Mouse (Mus musculus) frontal cortex, adult 2 months (tissue): ENCODE measurements around the gene Prpf40b. TPM values are rescaled to one million over a fixed set of nuclear protein-coding genes. Genes with fewer than 3 reads are reported as not detected.
A peak's percentile ranks its signal among the peaks of the same experiment; 100 is the strongest.
"Not testable (repeated sequence)": the region's sequence is repeated elsewhere in the genome, so short reads cannot be mapped to it uniquely, and the experiment has no call there.

Experiments
- DNase-seq, 2 experiments: peaks; one replicate each; pipeline ENCODE4 v3.0.0; 2022; ENCODE audit warnings: low spot score in 1 of 2; ENCODE audit errors: extremely low spot score in 1 of 2
- polyA plus RNA-seq: library from polyadenylated mRNA; depleted of rRNA; stranded (reverse); fragments of >200 nt; gene quantifications from 2 replicates; pipeline ENCODE4 v1.2.3, GENCODE M21; 2012; rRNA removed

Prpf40b gene
- 163 and 182 TPM in 2 replicates for polyA plus RNA-seq

DNA sequence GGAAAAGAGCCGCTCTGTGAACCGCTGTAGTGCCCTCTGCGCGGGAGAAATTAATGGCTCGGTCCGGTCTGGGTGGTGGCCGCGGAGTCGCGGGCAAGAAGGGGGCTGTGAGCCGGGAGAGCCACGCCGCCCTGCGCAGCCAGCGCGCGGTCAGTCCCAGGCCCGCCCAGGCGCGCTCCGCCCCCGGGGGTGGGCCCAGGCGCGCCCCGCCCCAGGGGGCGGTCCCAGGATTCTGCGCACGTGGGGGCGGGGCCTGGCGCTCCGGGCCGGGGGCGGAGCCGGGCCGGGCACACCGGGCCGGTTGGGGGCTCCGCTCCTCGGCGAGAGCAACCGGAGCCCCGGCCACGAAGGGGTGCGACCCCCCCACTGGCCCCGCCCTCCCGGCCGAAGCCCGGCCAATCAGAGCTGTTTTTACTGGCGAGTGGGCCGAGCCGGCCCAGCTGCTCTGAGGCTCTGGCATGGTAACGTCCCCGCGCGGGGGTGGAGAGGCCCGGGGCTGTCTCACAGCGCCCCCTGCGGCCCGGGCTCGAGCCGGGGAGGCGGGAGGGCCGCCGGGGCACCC, at the start of gene Prpf40b:
Gene Prpf40b, plus strand, starts transcription at position 275 of the 562 bp plus-strand sequence.
- DNase-seq = peak; percentile 91 to 96

DNA sequence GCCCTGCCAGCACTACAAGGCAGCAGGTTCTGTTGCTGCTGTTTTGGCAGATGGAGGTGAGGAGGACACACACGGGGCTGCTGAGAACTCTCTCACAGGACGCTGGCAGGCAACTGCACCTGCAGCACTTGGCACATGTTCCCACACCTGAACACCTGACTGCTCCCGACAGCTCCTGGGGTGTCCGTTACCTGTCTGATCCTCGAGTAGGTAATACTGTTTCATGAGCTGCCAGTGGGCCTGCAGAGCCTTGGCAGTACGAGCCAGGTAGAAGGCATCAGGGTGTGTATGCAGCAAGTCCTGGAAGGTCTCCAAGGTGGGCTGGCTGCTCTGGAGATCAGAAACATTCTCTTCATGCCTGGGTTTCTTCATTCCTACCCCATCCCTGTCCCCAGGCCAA, 48.2 kb upstream of the Prpf40b start:
- not testable (repeated sequence) for DNase-seq

DNA sequence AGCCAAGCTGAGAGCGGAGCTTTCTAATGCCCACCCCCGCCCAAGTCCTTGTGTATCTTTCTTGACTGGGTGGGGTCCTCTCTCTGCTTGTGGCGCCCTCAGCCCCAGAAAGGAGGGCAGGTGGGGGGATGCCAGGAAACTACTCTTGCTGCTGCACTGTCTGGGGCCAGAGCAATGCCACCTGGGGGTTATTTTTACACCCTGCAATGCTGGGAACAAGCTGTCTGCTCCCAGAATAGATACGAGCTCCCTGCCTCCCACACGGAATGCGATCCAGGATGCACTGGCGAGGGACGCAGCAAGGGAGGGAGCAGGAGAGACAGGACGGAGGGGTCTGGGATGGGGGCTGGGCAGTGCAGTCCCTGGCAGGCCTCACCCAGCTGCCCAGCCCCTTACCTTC, 45.9 kb upstream of the Prpf40b start:
- DNase-seq = peak; percentile 82 to 87

DNA sequence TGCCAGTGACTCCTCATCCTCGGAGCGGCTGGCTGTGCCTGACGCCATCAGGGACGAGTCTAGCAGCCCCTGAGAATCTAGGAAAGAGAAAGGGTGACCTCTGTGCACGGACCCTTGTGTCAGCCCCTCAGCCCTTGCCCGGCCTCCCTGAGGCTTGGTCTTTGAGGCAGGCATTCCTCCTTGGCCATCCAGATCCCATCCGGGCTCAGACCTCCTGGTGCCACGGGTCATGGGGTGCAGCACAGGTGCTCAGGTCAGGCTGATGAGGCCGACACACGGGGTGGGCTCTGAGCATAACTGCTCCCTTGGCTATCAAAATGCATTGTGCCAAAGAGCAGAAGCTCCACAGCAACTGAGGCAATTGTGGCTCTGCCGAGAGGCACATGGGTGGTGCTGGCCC, 44.9 kb upstream of the Prpf40b start:
- no peak for DNase-seq

DNA sequence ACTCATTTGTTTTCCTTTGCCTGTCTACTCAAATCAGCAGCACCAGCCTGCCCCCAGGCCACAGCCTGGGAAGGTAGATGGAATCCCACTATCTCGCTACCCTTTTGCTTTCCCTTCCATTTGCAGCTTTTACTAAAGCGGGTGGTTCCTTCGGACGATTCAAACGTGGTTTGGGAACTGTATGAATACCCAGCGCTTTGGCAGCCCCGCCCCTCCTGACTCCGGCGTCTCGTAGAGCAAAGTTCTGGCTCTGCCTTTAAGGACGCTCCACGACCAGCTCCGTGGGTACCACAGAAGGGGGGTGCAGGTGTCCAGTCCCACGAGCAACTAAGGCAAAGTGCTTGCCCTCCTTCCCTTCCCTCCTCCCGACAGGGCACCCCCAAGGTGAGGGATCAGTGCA, 43.8 kb upstream of the Prpf40b start:
- not testable (repeated sequence) for DNase-seq

DNA sequence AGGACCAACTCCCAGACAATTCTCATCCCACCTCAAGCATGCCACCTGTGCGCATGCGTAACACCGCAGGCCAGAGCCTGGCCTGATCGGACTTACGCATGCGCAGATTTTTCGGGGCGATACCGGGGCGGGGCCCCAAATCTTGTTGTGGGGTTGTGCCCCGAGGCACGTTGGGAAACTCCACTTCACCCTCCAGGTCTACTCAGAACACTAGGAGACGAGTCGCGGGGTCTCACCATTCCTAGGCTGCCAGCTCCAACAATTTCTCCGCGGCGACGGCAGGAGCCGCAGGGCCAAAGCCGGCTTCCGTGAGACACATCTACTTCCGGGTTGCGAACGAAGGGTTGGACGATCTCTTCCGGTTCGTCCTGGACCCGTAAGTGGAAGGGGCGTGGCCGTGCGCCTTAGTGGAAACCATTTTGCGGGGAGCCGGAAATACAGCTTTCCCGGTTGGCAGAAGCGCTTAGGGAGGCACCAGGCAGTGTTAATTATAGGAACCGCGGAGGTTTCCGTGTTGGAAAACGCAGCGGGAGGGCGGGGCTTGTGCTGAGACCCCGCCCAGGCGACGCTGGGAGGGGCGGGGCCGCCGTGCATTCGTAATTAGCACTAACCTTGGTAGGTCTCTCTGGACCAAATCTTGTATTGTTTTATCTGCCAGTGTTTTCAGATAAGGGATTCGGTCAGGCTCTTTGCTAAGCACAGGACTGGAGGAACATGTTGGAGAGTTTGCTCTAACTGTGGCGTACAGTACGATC, 43.1 kb upstream of the Prpf40b start, which contains the start of gene Mcrs1:
Gene Mcrs1, minus strand, starts transcription at position 336 of the 755 bp plus-strand sequence.
- DNase-seq = peak; percentile 98 to 99

DNA sequence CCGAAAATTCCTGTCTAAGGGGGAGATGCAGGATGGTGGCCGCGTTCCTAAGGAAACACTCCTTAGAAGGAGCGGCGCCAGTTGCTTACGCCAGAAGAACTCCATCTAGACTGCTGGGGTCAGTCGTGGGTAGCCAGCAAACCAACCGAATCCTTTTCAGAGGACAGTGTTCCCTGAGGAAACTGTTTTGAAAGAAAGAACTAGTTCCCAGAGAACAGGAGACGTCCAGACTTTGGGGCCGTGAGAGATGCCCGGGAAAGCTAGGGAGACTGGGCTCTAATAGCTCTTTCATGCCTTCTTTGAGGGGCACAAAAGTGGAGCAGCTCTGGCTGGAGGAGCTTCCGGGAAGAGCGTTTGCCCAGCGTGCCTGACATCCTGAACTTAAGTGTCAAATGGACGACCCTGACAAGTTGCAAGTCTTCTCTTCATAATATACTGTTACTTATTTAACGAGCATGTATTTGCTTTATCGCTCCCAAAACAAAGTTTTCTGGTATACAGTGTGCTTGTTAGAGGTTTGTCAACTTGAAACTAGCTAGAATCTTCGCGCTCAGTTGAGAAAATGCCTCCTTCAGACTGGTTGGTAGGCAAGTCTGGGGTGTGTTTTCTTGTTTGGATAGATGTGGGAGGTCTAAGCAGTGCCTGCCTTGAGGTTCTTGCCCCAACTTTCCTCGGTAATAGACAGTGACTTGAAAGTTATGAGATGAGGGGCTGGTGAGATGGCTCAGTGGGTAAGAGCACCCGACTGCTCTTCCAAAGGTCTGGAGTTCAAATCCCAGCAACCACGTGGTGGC, 42.3 kb upstream of the Prpf40b start:
- no peak for DNase-seq

DNA sequence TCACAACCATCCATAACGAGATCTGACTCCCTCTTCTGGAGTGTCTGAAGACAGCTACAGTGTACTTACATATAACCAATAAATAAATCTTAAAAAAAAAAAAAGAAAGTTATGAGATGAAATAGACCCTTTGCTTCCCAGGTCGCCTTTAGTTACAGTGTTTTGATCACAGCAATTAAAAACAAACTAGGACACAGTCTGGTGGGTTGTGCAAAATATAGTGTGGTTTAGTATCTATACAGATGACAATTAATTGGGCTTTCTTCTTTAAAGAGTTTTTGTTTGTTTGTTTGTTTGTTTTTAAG, 41.8 kb upstream of the Prpf40b start:
- DNase-seq = not testable (repeated sequence)

DNA sequence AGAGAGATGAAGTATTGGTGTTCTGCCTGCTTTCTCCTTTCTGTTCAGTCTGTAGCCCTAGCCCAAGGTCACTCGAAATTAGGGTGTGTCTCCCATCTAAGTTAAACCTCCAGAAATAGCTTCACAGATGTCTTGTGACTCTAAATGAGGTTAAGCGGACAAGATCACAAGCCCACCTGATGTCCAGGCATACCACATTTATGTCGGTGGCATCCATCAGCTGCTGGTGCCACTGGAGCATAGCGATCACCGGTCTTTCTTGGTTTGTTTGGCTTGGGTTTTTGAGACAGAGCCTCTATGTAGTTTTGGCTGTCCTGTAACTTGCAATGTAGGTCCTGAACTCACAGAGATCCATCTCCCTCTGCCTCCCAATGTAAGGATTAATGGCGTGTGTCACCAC, 41.1 kb upstream of the Prpf40b start:
- no peak for DNase-seq

DNA sequence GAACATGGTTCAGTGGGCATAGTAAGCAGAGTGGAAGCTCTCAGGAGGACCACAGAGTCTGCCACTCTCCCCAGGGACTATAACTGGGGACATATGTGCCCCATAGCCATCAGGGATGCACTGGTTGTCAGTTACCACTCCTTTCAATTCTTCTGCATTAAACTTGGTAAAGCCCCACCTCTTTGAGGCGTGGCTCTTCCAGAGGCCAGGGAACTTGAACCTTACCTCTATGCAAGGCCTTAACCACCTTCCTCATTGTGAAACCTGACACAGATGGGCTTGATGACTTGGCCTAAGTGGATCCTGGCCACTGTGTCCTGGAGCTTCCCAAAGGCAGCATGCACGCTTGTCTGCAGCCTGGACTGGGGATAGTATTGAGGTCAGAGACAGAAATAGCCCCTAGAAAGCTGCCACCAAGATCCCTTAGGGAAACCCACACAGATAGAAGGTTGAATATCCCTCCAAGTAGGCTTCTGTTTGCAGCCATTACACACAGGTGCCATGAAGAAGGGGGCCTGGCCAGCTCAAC, 40.3 kb upstream of the Prpf40b start:
- no peak for DNase-seq

DNA sequence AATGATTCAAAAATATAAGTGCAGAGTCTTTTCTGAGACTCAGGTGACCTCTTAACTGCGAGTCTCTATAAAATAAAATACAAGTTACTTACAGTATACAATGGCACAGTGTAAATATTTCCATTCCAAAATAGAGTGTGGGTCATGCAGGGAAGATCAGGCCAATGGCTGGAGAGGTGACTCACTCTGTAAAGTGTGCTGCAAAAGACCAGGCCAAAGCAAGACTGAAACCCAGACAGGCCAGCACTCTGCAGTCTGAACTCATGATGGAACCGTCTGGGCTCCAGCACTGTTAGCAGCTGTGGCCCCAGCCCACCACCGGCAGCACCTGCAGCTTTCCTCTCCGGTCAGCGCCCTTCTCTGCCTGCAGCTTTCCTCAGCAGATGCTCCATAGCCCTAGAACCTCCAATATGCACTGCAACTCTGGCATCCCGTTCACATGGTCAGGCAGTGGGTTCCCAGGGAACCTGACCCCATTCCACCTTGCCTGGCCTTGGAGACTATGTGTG, 39.6 kb upstream of the Prpf40b start:
- no peak for DNase-seq

DNA sequence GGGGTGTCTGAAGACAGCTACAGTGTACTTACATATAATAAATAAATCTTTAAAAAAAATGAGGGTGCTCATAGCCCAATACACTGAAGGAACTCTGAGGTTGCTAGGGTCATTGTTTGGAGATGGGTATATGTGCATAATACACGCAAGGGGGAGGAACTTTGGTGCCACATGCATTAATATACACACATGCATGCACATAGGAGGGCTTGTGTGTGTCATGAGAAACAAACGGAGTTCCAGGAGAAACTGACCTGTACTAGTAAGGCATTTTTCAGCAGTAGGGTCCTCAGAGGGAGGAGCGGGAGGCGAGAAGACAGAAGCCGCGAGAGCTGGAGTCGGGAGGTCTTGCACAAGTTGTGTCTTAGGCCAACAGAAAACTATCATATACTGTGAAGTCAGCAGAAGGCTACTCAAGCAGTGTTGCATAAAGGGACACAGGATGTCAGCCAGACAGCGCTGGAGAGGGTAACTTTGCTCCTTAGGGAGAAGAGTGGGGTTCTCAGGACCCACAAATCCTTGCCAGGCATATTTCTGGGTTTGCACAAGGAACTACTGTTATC, 35.6 kb upstream of the Prpf40b start:
- DNase-seq = no peak

DNA sequence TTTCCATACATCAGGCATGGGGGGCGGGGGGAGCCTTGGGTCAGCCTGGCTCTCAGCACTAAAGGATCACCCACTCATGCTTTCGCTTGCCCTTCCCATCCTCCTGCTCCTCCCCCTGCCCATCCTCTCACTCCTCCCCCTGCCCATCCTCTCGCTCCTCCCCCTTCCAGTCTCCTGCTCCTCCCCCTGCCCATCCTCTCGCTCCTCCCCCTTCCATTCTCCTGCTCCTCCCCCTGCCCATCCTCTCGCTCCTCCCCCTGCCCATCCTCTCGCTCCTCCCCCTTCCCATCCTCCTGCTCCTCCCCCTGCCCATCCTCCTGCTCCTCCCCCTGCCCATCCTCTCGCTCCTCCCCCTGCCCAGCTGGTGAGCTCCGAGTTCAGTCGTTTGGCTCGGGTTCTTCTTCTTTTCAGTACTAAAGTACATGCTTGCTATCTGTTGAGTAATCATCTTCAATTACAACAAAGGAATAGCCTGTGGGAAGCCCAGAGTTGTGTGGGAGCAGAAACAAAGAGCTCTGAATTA, 35.1 kb upstream of the Prpf40b start:
- peak in 1 of 2 experiments; percentile 70 for DNase-seq

DNA sequence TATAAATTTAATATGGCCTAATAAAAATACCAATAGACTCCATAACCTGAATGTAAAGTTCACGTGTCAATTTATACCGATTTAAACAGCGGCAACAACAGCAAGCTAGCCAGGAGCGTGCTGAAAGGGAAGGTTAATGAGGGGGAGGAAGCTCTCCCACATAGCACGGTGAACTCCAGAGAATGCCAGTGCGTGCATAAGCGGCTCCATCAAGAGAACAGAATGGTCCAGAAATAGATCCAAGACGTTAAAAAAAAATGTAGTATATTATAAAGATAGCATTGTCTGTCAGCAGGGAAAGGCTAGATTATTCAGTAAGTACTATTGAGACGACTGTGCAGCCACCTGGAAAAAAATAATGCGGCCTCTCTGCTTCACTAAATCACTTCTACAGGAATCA, 32.2 kb upstream of the Prpf40b start:
- DNase-seq = no peak

DNA sequence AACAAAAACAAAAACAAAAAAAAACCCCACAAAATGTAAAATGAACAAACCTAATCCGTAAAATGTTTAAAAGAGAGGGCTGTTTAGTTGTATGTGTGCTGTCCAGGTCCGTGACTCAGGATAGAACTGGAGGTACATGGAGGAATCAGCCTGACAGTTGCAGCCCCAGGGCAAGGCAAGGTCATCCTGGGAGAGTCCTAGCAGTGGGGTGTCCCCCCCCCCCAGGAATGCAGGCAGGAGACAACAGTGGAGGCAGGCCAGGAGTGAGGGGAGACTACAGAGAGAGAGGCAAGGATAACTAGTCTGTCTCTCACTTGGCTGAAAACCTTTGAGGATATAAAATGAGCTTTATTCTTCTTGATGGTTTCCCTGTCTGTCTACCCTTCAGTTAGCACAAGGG, 30.5 kb upstream of the Prpf40b start:
- DNase-seq = no peak

DNA sequence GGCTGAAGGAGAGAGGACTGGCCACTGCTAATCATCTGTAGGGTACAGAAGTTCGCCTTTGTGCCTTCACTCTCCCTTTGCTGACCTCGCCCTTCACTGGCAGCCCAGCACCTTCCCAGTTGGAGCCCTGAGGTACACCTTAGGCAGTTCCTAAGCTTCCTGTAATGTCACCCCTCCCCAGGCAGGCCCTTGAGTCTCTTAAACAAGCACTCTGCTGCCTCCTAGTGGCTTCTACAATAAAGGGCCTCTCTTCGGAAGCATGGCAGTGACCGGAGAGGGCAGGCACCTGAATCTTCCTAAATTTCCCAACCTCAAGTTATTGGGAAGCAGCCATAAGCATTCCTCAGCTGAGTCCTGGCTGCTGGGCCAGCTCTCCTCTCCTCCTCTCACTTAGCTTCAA, 29.2 kb upstream of the Prpf40b start:
- DNase-seq = peak in 1 of 2 experiments; percentile 92

DNA sequence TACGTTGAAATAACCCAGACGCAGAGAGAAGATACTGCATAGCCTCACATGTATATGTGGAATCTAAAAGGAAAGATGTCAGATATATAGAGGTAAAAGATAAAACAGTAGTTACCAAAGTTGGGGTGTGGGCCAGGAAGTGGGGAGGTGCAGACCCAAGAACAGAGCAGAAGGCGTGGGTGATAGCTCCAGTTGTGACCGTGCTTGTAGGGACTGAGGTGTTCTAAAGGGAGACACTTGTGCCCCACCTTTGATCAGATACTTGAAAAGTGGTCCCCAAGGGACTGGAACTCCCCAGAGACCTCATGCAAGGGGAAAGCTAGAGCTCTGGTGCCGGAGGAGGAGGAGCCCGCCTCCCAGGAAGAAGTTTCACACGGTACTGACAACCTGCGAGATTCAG, 18.8 kb upstream of the Prpf40b start:
- DNase-seq = no peak

DNA sequence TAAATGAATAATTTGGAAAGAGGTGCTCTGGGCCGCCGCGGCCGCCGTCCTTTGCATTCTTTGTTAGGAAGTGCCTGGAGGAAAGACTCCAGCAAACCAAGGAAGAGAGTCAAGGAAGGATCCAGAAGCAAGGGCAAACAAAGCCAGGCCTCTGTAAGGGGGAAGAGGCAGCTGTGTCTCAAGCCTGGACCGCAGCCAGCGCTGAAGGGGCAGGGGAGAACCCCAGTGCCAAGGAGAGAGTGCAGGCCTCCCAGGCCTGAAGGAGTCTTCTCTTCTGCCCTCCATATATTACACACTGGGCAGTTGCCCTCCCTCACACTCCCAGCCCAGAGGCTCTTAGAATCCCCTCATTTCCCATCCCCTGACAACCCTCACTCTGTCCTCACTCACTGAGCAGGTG, 16.6 kb upstream of the Prpf40b start:
- no peak for DNase-seq

DNA sequence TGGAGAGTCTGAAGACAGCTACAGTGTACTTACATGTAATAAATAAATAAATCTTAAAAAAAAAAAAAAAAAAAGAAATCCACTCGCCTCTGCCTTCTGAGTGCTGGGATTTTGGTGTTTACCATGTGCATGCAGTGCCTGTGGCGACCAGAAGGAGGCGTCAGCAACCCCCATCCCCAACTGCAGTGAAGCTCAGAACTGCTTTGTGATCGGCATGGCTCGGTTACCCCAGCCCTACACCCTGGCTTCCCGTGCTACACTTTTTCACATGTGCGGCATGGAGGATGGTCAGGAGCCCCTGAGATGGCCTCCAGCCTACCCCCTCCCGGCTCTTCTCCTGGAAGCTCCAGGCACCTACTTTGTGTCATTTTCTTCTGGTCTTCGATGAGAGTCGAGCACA, 11.4 kb upstream of the Prpf40b start:
- no peak for DNase-seq

DNA sequence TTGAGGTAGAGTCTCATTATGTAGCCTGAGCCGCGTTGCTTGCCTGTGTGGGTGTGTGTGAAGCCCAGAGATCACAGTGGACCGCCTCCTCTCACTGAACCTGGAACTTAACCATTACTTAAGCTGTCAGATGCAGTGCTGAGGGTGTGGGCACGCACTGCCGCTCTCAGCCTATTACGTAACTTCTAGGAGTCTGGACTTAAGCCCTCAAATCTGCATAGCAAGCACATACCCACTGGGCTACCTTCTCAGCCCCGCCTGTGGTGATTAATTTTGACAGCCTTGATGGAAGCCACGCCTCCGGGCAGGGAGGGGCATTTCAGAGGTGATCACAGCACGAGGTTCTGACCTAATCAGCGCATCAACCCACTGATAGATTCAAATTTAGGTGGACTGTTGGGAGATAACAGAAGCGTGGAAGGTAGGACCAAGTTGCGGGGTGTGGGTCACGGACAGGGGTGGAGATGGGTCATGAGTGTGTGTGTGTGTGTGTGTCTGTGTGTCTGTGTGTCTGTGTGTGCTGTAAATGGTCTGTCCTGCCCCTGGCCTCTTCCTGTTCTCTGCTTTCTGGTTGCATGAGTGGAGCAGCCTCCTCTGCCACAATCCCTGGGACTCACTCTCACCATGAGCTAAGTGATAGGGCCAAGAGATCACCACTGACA, 10.2 kb upstream of the Prpf40b start:
- DNase-seq = no peak
